Mouse (Mus musculus) embryonic facial prominence, embryonic 12.5 days (tissue): Measurements from ENCODE around the gene Tsc22d1. TPM values are rescaled to one million over a fixed set of nuclear protein-coding genes. Genes with fewer than 3 reads are reported as not detected.
A peak's percentile ranks its signal among the peaks of the same experiment; 100 is the strongest.

Experiments
- ATAC-seq: fragments of 200-750 bp; cut with Nextera tagmentation; 2 replicates; pipeline ENCODE4 v1.8.0; 2017; ENCODE audit not compliant: insufficient number of reproducible peaks, insufficient read depth, low FRiP score, low TSS enrichment
- H3K27ac ChIP-seq: fragments of 300-500 bp; sonication (generic); 2 replicates; pipeline ENCODE4 v1.5.1; 2016; ENCODE audit warnings: mild to moderate bottlenecking
- H3K27me3 ChIP-seq: fragments of 300-500 bp; sonication (generic); 2 replicates; pipeline ENCODE4 v1.6.1; 2016; ENCODE audit warnings: mild to moderate bottlenecking, moderate library complexity
- H3K36me3 ChIP-seq: fragments of 300-500 bp; sonication (generic); 2 replicates; pipeline ENCODE4 v1.6.1; 2016; ENCODE audit warnings: mild to moderate bottlenecking
- H3K4me1 ChIP-seq: fragments of 300-500 bp; sonication (generic); 2 replicates; pipeline ENCODE4 v1.6.1; 2016
- H3K4me2 ChIP-seq: fragments of 300-500 bp; sonication (generic); replicated peaks from 2 replicates; pipeline ENCODE4 v1.6.1; 2016; ENCODE audit warnings: mild to moderate bottlenecking, moderate library complexity
- H3K4me3 ChIP-seq: fragments of 300-500 bp; sonication (generic); 2 replicates; pipeline ENCODE4 v1.5.1; 2016; ENCODE audit warnings: mild to moderate bottlenecking
- H3K9ac ChIP-seq: fragments of 300-500 bp; sonication (generic); 2 replicates; pipeline ENCODE4 v1.6.1; 2016; ENCODE audit warnings: mild to moderate bottlenecking, moderate library complexity
- H3K9me3 ChIP-seq: fragments of 300-500 bp; sonication (generic); 2 replicates; pipeline ENCODE4 v1.6.1; 2016; ENCODE audit warnings: mild to moderate bottlenecking, moderate library complexity
- WGBS: fragments of 180-500 bp; shearing (Covaris S2); methylation state at CpG from one replicate; pipeline ENCODE4 v1.1.7; 2016; 5-methylcytosine and 5-hydroxymethylcytosine counted together
- polyA plus RNA-seq: library from polyadenylated mRNA; unstranded; fragments of >200 nt; fragmentation: Nextera tagmentation; extraction: Ambion mirVana; gene quantifications from 2 replicates; pipeline ENCODE4 v1.2.1, GENCODE M21; 2016

Tsc22d1 gene
- 597 and 789 TPM in 2 replicates for polyA plus RNA-seq

DNA sequence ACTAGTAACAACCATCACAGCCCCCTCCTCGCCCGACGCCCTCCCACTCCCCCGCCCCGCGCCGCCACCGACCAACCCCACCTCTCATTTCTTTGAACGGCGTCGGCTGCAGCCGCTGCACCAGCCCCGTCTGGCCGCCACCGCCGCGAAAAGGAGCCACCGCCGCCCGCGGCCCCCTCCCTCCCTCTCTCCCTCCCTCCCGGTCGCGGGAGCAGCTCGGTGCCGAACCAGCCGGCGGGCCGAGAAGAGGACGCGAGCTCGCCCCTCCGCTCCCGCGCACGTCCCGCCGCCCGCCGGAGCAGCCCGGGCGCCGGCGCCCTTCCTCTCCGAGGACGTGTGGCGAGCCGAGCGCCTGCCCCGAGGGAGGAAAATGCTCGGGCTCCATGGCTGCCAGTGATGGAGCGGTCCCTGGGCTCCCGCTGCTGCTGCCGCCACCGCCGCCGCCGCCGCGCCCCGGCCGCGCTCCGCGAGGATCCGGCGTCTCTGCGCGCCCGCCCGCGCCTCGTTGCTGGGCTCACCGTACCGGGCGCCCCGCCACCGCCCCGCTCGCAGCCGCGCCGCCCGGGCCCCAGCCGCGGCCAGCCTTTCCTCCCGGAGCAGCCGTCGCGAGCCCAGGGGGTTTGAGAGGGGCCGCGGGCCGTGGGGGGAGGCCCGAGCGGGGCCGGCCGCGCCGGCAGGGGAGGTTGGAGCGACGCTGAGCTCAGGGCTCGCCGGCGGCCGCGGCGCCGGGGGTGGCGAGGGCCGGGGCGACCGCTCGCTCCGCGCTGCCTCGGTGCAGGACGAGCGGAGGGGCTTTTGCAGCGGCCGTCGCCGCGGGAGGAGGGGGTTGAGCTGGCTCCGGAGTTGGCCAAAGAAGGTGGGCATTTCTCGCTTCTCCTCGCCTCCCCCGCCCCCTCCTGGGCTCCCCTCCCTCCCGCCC, at the start of gene Tsc22d1:
Gene Tsc22d1, plus strand, starts transcription at position 100 of the 919 bp plus-strand sequence.
- peaks cover 29% of the 10 kb centered on the region for H3K36me3 ChIP-seq
- H3K4me1 ChIP-seq: peaks cover 37% of the 10 kb centered on the region
- peak; percentile 11 for ATAC-seq
- peak within 1 kb of the TSS; percentile 100 for H3K27ac ChIP-seq
- 1% methylated on average over 101 of the region's 128 CpGs for WGBS
- H3K27me3 ChIP-seq: no peaks in the 10 kb centered on the region
- H3K9ac ChIP-seq: peak within 1 kb of the TSS; percentile 99
- no peaks in the 10 kb centered on the region for H3K9me3 ChIP-seq
- H3K4me3 ChIP-seq: peak within 1 kb of the TSS; percentile 95
- peak within 1 kb of the TSS; percentile 82 for H3K4me2 ChIP-seq

GRCm38 (mm10) chr14:76373638-76374037, 41.1 kb upstream of the Tsc22d1 start:
- no peak for ATAC-seq
- Histone ChIP-seq H3K27ac (no peak overlapping the region), H3K4me3 (no peak overlapping the region), H3K9me3 (no peaks in the 10 kb centered on the region), H3K27me3 (peaks cover 2% of the 10 kb centered on the region; the same call in 1 of the 2 replicates), H3K9ac (no peak overlapping the region), H3K4me2 (no peak overlapping the region), H3K4me1 (0 out of 2 replicates have a peak, but pooled peaks cover 4% of the 10 kb centered on the region), H3K36me3 (no peaks in the 10 kb centered on the region)
- 85% methylated on average over 6 of the region's 6 CpGs for WGBS

- Histone ChIP-seq H3K9ac (no peak overlapping the region), H3K4me1 (0 out of 2 replicates have a peak, but pooled peaks cover 4% of the 10 kb centered on the region), H3K4me2 (no peak overlapping the region), H3K9me3 (no peaks in the 10 kb centered on the region), H3K4me3 (no peak overlapping the region), H3K27ac (no peak overlapping the region), H3K27me3 (peaks cover 3% of the 10 kb centered on the region; the same call in 1 of the 2 replicates), H3K36me3 (no peaks in the 10 kb centered on the region)
- WGBS: 61% methylated on average over 6 of the region's 6 CpGs
- ATAC-seq: no peak
Observed at GRCm38 (mm10) chr14:76374601-76375000, 40.2 kb upstream of the Tsc22d1 start.

- Histone ChIP-seq H3K27ac (no peak overlapping the region), H3K9me3 (0 out of 2 replicates have a peak, but pooled peaks cover 4% of the 10 kb centered on the region), H3K27me3 (peaks cover 3% of the 10 kb centered on the region; the same call in 1 of the 2 replicates), H3K9ac (no peak overlapping the region), H3K36me3 (no peaks in the 10 kb centered on the region), H3K4me1 (0 out of 2 replicates have a peak, but pooled peaks cover 4% of the 10 kb centered on the region), H3K4me2 (no peak overlapping the region), H3K4me3 (no peak overlapping the region)
- ATAC-seq: no peak
- WGBS: 69% methylated on average over 5 of the region's 5 CpGs
Observed at GRCm38 (mm10) chr14:76376561-76376960, 38.2 kb upstream of the Tsc22d1 start.

DNA sequence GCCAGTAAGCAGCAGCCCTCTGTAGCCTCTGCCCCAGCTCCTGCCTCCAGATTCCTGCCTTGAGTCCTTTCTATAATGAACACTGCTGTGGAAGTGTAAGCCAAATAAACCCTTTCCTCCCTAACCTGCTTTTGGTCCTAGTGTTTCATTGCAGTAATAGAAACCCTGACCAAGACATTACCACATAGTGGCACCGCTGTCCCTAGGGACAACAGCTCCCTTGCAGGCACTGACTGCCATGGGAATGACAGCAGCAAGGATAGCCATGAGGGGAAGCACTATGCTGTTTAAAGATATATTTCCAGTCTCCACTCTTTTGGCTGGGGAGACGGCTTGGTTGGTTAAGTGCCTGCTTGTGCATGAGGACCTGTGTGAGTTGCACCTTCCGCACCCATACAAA, 35.4 kb upstream of the Tsc22d1 start:
- Histone ChIP-seq H3K4me2 (no peak overlapping the region), H3K9ac (no peak overlapping the region), H3K4me3 (no peak overlapping the region), H3K27ac (no peak overlapping the region), H3K4me1 (0 out of 2 replicates have a peak, but pooled peaks cover 4% of the 10 kb centered on the region), H3K27me3 (peaks cover 3% of the 10 kb centered on the region; the same call in 1 of the 2 replicates), H3K9me3 (0 out of 2 replicates have a peak, but pooled peaks cover 4% of the 10 kb centered on the region), H3K36me3 (no peaks in the 10 kb centered on the region)
- ATAC-seq: no peak
- 96% methylated on average over 3 of the region's 3 CpGs for WGBS

GRCm38 (mm10) chr14:76388025-76388424, 26.7 kb upstream of the Tsc22d1 start:
- H3K4me1 ChIP-seq: no peaks in the 10 kb centered on the region
- H3K4me2 ChIP-seq: no peak overlapping the region
- no peak overlapping the region for H3K9ac ChIP-seq
- 0 out of 2 replicates have a peak, but pooled peaks cover 4% of the 10 kb centered on the region for H3K9me3 ChIP-seq
- H3K27me3 ChIP-seq: no peaks in the 10 kb centered on the region
- WGBS: 78% methylated on average over 7 of the region's 7 CpGs
- no peak overlapping the region for H3K4me3 ChIP-seq
- H3K27ac ChIP-seq: no peak overlapping the region
- H3K36me3 ChIP-seq: no peaks in the 10 kb centered on the region
- ATAC-seq: no peak

DNA sequence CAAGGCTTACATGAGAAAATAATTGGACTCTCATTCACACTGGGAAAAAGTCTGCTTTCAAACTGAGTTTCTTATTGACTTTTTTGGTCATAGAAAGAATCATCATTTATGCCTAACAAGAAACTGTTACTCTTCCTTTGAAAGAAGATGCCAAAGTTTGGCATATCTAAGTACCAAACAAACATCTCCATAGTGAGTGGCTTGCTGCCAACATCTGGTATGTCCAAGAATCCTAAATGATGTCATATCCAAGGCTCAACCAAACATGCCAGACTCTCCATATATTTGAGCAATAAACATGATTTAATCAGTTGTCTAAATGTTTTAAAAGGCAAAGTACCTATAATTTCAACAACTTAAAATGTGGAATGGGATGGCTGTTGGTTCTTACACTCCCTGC, 16.5 kb upstream of the Tsc22d1 start:
- Histone ChIP-seq H3K9ac (no peak overlapping the region), H3K4me2 (no peak overlapping the region), H3K4me3 (no peak overlapping the region), H3K27ac (no peak overlapping the region), H3K36me3 (no peaks in the 10 kb centered on the region), H3K9me3 (no peaks in the 10 kb centered on the region), H3K4me1 (no peaks in the 10 kb centered on the region), H3K27me3 (no peaks in the 10 kb centered on the region)
- ATAC-seq: no peak

- no peak for ATAC-seq
- Histone ChIP-seq H3K27me3 (no peaks in the 10 kb centered on the region), H3K9ac (no peak overlapping the region), H3K4me1 (no peaks in the 10 kb centered on the region), H3K4me2 (no peak overlapping the region), H3K4me3 (no peak overlapping the region), H3K9me3 (no peaks in the 10 kb centered on the region), H3K36me3 (no peaks in the 10 kb centered on the region), H3K27ac (no peak overlapping the region)
- 87% methylated on average over 4 of the region's 4 CpGs for WGBS
Observed at GRCm38 (mm10) chr14:76402574-76402973, 12.2 kb upstream of the Tsc22d1 start.

- H3K4me1 ChIP-seq: no peaks in the 10 kb centered on the region
- no peak overlapping the region for H3K27ac ChIP-seq
- WGBS: 66% methylated on average over 8 of the region's 8 CpGs
- no peak overlapping the region for H3K9ac ChIP-seq
- H3K4me2 ChIP-seq: no peak overlapping the region
- no peaks in the 10 kb centered on the region for H3K36me3 ChIP-seq
- H3K4me3 ChIP-seq: no peak overlapping the region
- no peaks in the 10 kb centered on the region for H3K9me3 ChIP-seq
- no peak for ATAC-seq
- no peaks in the 10 kb centered on the region for H3K27me3 ChIP-seq
Observed at GRCm38 (mm10) chr14:76409111-76409510, 5.7 kb upstream of the Tsc22d1 start.

DNA sequence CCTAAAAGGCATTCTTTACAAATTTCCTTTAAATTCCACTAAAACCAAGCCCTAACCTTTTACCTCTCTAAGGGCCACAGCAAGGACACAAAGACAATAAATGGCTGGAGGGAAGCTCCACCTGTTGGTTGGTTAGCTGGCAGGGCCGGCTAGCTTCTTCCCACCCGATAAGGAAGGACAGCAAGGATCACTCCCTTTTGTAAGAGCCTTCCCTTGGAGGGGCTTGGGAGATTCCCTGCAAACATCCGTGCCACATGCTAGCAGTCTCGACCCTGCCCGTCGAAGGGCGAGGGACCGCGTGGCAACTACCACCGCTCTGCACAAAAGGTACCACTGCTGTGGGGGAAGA, 1.0 kb upstream of the Tsc22d1 start:
- under 1% methylated on average over 10 of the region's 10 CpGs for WGBS

DNA sequence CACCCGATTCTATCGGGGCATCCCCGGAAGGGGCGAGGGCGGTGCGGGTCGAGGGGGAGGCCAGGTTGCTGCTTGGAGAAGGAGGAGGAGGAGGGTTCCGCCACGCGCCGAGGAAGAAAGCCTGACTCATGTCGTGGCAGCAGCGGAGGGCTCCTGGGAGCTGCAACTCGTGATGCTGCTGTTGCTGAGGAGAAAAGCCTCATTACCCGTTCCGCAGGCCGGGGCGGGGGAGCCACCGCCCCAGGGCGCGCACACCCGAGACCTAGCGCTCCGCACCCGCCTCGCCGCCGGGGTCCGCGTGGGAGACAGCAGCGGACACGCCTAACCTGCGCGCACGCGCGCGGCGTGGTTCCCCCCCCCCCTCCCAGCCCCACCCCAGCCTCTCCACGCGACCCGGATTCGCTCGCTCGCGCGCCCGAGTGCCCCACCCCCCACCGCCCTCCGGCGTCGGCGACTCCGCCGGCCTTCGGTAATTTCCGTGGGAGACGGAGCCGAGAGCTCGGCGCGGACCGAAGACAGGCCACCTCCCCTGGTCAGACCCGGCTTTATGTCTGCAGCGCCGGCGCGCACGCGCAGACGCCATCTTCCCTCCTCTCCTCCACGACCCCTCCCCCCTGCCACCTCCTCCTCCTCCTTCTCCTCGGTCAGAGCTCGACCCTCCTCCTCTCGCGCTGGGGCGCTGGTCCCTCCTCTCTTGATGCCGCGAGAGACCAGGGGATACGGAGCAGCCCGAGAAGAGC, 469 bp upstream of the Tsc22d1 start:
- Histone ChIP-seq H3K4me1 (peaks cover 33% of the 10 kb centered on the region), H3K27ac (peak overlapping the region; percentile 100), H3K36me3 (peaks cover 28% of the 10 kb centered on the region), H3K27me3 (no peaks in the 10 kb centered on the region), H3K9me3 (no peaks in the 10 kb centered on the region), H3K9ac (peak overlapping the region; percentile 99), H3K4me2 (peak overlapping the region; percentile 82), H3K4me3 (peak overlapping the region; percentile 95)
- WGBS: under 1% methylated on average over 56 of the region's 81 CpGs
- peak; percentile 97 for ATAC-seq

More for the DNA sequence above, 1.0 kb upstream of the Tsc22d1 start:
- peak overlapping the region; percentile 82 for H3K4me2 ChIP-seq
- no peak for ATAC-seq
- peak overlapping the region; percentile 100 for H3K27ac ChIP-seq
- H3K4me1 ChIP-seq: peaks cover 27% of the 10 kb centered on the region
- H3K36me3 ChIP-seq: peaks cover 23% of the 10 kb centered on the region
- peak overlapping the region; percentile 95 for H3K4me3 ChIP-seq
- H3K9me3 ChIP-seq: no peaks in the 10 kb centered on the region
- peak overlapping the region; percentile 99 for H3K9ac ChIP-seq
- no peaks in the 10 kb centered on the region for H3K27me3 ChIP-seq
